Mouse (Mus musculus) cerebellum, adult 2 months (tissue): ENCODE data around the gene Ndp.

ENCODE experiments used
- CTCF ChIP-seq: fragments of 200-500 bp; IDR thresholded peaks from 2 replicates; pipeline ENCODE4 v1.5.1; 2011; ENCODE audit warnings: low read depth, mild to moderate bottlenecking, control low read depth, low read length, moderate library complexity, borderline replicate concordance; ENCODE audit not compliant: insufficient read depth
- POLR2A ChIP-seq: fragments of 200-500 bp; IDR thresholded peaks from 2 replicates; pipeline ENCODE4 v1.6.1; 2011; ENCODE audit warnings: low read length, control low read depth, borderline replicate concordance; ENCODE audit not compliant: insufficient read depth

- TF ChIP-seq POLR2A (no peak), CTCF (peak; percentile 70)
Observed at GRCm38 (mm10) chrX:16894377-16895175, 17.0 kb downstream of the Ndp start.
